Mouse (Mus musculus): ENCODE data around the gene Dnajc14. TPM values are rescaled to one million over a fixed set of nuclear protein-coding genes. Genes with fewer than 3 reads are reported as not detected.
"Not testable (repeated sequence)": the region's sequence is repeated elsewhere in the genome, so short reads cannot be mapped to it uniquely, and the experiment has no call there.

Dnajc14 gene
- polyA plus RNA-seq, 1 experiment = 41.3 TPM

DNA sequence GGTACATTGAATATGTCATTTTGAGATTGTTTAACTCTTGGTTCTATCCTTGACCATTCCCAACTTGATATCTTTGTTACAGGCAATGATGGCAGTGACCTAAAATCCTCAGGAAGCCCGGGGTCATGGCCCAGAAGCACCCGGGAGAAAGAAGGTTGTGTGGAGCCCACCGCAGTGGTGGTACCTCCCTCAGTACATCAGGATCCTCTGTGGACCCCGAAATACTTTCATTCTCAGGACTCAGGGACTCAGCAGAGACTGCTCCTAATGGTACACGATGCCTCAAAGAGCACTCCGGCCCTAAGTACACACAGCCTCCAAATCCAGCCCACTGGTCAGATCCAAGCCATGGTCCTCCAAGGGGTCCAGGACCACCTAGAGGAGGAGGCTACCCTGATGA lies 2.2 kb downstream of the Dnajc14 start:
- no peaks in the 10 kb centered on the region for H3K4me1 ChIP-seq (ENCODE audit: control insufficient read depth, insufficient read depth, low read length)
- H3K9ac ChIP-seq (ENCODE audit: low read depth, poor library complexity, severe bottlenecking) = peak overlapping the region; percentile 80
- TF ChIP-seq POLR2A (IDR thresholded peaks at IDR 0.05; ENCODE audit: insufficient read depth, low read length) (no peak), CTCF (IDR thresholded peaks at IDR 0.05; ENCODE audit: low read depth, low read length) (no peak), EP300 (IDR thresholded peaks at IDR 0.05; ENCODE audit: insufficient read depth, low read depth, low read length) (no peak)
- peak overlapping the region; percentile 83 for H3K4me3 ChIP-seq (ENCODE audit: low read depth, low read length)
- no peaks in the 10 kb centered on the region for H3K27me3 ChIP-seq (ENCODE audit: control insufficient read depth, insufficient read depth, low read length, poor library complexity, severe bottlenecking)
- H3K36me3 ChIP-seq (ENCODE audit: control insufficient read depth, insufficient read depth, low read length, poor library complexity, severe bottlenecking) = no peaks in the 10 kb centered on the region
- no peaks in the 10 kb centered on the region for H3K9me3 ChIP-seq (replicated peaks; ENCODE audit: control insufficient read depth, insufficient read depth, low read length, poor library complexity, severe bottlenecking)
- no peak overlapping the region for H3K27ac ChIP-seq (ENCODE audit: insufficient read depth, low read length)

DNA sequence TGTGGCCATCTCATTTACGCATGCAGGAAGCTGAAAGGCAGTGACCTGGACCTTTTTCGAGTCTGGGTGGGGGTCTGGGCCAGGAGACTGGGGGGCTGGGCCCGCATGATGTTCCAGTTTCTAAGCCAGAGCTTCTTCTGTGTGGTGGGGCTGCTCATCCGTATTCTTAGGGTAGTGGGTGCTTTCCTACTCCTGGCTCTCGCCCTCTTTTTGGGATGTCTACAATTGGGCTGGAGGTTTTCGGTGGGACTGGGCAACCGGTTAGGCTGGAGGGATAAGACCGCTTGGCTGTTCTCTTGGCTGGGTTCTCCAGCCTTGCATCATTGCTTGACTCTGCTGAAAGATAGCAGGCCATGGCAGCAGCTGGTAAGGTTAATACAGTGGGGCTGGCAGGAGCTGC lies 3.2 kb downstream of the Dnajc14 start:
- TF ChIP-seq POLR2A (IDR thresholded peaks at IDR 0.05; ENCODE audit: insufficient read depth, low read length) (no peak), EP300 (IDR thresholded peaks at IDR 0.05; ENCODE audit: insufficient read depth, low read depth, low read length) (no peak), CTCF (IDR thresholded peaks at IDR 0.05; ENCODE audit: low read depth, low read length) (no peak)
- Histone ChIP-seq H3K9ac (ENCODE audit: low read depth, poor library complexity, severe bottlenecking) (no peak overlapping the region), H3K4me3 (ENCODE audit: low read depth, low read length) (no peak overlapping the region), H3K27me3 (ENCODE audit: control insufficient read depth, insufficient read depth, low read length, poor library complexity, severe bottlenecking) (no peaks in the 10 kb centered on the region), H3K36me3 (ENCODE audit: control insufficient read depth, insufficient read depth, low read length, poor library complexity, severe bottlenecking) (no peaks in the 10 kb centered on the region), H3K27ac (ENCODE audit: insufficient read depth, low read length) (no peak overlapping the region), H3K4me1 (ENCODE audit: control insufficient read depth, insufficient read depth, low read length) (no peaks in the 10 kb centered on the region), H3K9me3 (replicated peaks; ENCODE audit: control insufficient read depth, insufficient read depth, low read length, poor library complexity, severe bottlenecking) (no peaks in the 10 kb centered on the region)

DNA sequence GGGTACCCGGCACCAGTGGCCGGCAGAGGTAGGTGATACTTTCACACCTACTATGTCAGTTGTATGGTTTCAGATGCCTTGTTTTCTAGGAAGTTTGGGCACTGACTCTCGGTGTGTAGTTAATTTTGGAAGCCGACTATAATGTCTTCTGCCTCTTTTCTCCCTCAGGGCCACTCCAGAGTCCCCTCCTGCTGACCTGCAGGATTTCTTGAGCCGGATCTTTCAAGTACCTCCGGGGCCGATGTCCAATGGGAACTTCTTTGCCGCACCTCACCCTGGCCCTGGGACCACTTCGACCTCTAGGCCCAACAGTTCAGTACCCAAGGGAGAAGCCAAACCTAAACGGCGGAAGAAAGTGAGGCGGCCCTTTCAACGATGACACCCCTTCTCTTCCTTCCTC lies 13.2 kb downstream of the Dnajc14 start, which contains the start of gene Sarnp:
Gene Sarnp, plus strand, starts transcription at position 301 of the 400 bp plus-strand sequence.
- no peak within 1 kb of the TSS for H3K4me3 ChIP-seq (ENCODE audit: low read depth, low read length)
- peaks cover 49% of the 10 kb centered on the region for H3K36me3 ChIP-seq (ENCODE audit: control insufficient read depth, insufficient read depth, low read length, poor library complexity, severe bottlenecking)
- TF ChIP-seq POLR2A (IDR thresholded peaks at IDR 0.05; ENCODE audit: insufficient read depth, low read length) (no peak), CTCF (IDR thresholded peaks at IDR 0.05; ENCODE audit: low read depth, low read length) (no peak), EP300 (IDR thresholded peaks at IDR 0.05; ENCODE audit: insufficient read depth, low read depth, low read length) (no peak)
- H3K9ac ChIP-seq (ENCODE audit: low read depth, poor library complexity, severe bottlenecking) = no peak within 1 kb of the TSS
- no peaks in the 10 kb centered on the region for H3K27me3 ChIP-seq (ENCODE audit: control insufficient read depth, insufficient read depth, low read length, poor library complexity, severe bottlenecking)
- no peak within 1 kb of the TSS for H3K27ac ChIP-seq (ENCODE audit: insufficient read depth, low read length)
- no peaks in the 10 kb centered on the region for H3K4me1 ChIP-seq (ENCODE audit: control insufficient read depth, insufficient read depth, low read length)
- H3K9me3 ChIP-seq (replicated peaks; ENCODE audit: control insufficient read depth, insufficient read depth, low read length, poor library complexity, severe bottlenecking) = no peaks in the 10 kb centered on the region

GRCm38 (mm10) chr10:128820217-128820616 lies 16.4 kb downstream of the Dnajc14 start:
- no peak overlapping the region for H3K27ac ChIP-seq (ENCODE audit: insufficient read depth, low read length)
- H3K4me3 ChIP-seq (ENCODE audit: low read depth, low read length) = no peak overlapping the region
- no peaks in the 10 kb centered on the region for H3K4me1 ChIP-seq (ENCODE audit: control insufficient read depth, insufficient read depth, low read length)
- no peaks in the 10 kb centered on the region for H3K27me3 ChIP-seq (ENCODE audit: control insufficient read depth, insufficient read depth, low read length, poor library complexity, severe bottlenecking)
- H3K9me3 ChIP-seq (replicated peaks; ENCODE audit: control insufficient read depth, insufficient read depth, low read length, poor library complexity, severe bottlenecking) = no peaks in the 10 kb centered on the region
- peaks cover 41% of the 10 kb centered on the region for H3K36me3 ChIP-seq (ENCODE audit: control insufficient read depth, insufficient read depth, low read length, poor library complexity, severe bottlenecking)
- TF ChIP-seq POLR2A (IDR thresholded peaks at IDR 0.05; ENCODE audit: insufficient read depth, low read length) (no peak), CTCF (IDR thresholded peaks at IDR 0.05; ENCODE audit: low read depth, low read length) (no peak), EP300 (IDR thresholded peaks at IDR 0.05; ENCODE audit: insufficient read depth, low read depth, low read length) (no peak)
- H3K9ac ChIP-seq (ENCODE audit: low read depth, poor library complexity, severe bottlenecking) = 0 out of 2 replicates have a peak overlapping the region, but pooled peaks have one; percentile 65

- no peak for TF ChIP-seq CTCF (IDR thresholded peaks at IDR 0.05; ENCODE audit: low read depth, low read length)
- peak; percentile 63 for TF ChIP-seq POLR2A (IDR thresholded peaks at IDR 0.05; ENCODE audit: insufficient read depth, low read length)
- peak within 1 kb of the TSS; percentile 100 for H3K4me3 ChIP-seq (ENCODE audit: low read depth, low read length)
- H3K27ac ChIP-seq (ENCODE audit: insufficient read depth, low read length) = peak within 1 kb of the TSS; percentile 28; the same call in 1 of the 2 replicates
- peak within 1 kb of the TSS; percentile 98 for H3K9ac ChIP-seq (ENCODE audit: low read depth, poor library complexity, severe bottlenecking)
- no peaks in the 10 kb centered on the region for H3K9me3 ChIP-seq (replicated peaks; ENCODE audit: control insufficient read depth, insufficient read depth, low read length, poor library complexity, severe bottlenecking)
- peaks cover 37% of the 10 kb centered on the region for H3K36me3 ChIP-seq (ENCODE audit: control insufficient read depth, insufficient read depth, low read length, poor library complexity, severe bottlenecking)
- H3K4me1 ChIP-seq (ENCODE audit: control insufficient read depth, insufficient read depth, low read length) = no peaks in the 10 kb centered on the region
- no peaks in the 10 kb centered on the region for H3K27me3 ChIP-seq (ENCODE audit: control insufficient read depth, insufficient read depth, low read length, poor library complexity, severe bottlenecking)
Observed at GRCm38 (mm10) chr10:128821358-128822056, 17.6 kb downstream of the Dnajc14 start, which contains the start of gene Ormdl2. Gene Ormdl2, minus strand, starts transcription at chr10:128821645.

DNA sequence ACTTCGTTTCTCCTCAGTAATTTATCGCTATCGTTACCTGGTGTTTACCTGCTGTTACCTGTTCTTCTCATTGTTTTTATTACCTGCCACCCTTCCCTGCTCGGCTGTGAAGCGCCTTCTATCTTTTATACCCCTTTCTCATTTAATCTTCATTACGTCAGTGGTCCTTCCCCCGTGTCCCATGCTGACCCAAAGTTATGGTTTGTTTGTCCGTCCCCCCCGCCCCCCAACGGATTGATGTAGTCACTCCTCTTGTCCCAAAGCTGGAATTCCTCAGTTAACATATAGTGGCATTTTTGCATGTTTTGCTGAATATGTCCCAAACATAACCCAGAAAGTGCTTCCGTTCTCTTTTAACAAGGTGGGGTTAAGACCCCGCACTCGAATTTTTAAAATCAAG lies 18.3 kb downstream of the Dnajc14 start:
- Histone ChIP-seq H3K27me3 (ENCODE audit: control insufficient read depth, insufficient read depth, low read length, poor library complexity, severe bottlenecking) (no peaks in the 10 kb centered on the region), H3K4me1 (ENCODE audit: control insufficient read depth, insufficient read depth, low read length) (no peaks in the 10 kb centered on the region), H3K9me3 (replicated peaks; ENCODE audit: control insufficient read depth, insufficient read depth, low read length, poor library complexity, severe bottlenecking) (no peaks in the 10 kb centered on the region), H3K4me3 (ENCODE audit: low read depth, low read length) (peak overlapping the region; percentile 100), H3K36me3 (ENCODE audit: control insufficient read depth, insufficient read depth, low read length, poor library complexity, severe bottlenecking) (peaks cover 31% of the 10 kb centered on the region), H3K27ac (ENCODE audit: insufficient read depth, low read length) (peak overlapping the region; percentile 28; the same call in 1 of the 2 replicates), H3K9ac (ENCODE audit: low read depth, poor library complexity, severe bottlenecking) (peak overlapping the region; percentile 98)
- TF ChIP-seq POLR2A (IDR thresholded peaks at IDR 0.05; ENCODE audit: insufficient read depth, low read length) (no peak), EP300 (IDR thresholded peaks at IDR 0.05; ENCODE audit: insufficient read depth, low read depth, low read length) (no peak), CTCF (IDR thresholded peaks at IDR 0.05; ENCODE audit: low read depth, low read length) (no peak)

DNA sequence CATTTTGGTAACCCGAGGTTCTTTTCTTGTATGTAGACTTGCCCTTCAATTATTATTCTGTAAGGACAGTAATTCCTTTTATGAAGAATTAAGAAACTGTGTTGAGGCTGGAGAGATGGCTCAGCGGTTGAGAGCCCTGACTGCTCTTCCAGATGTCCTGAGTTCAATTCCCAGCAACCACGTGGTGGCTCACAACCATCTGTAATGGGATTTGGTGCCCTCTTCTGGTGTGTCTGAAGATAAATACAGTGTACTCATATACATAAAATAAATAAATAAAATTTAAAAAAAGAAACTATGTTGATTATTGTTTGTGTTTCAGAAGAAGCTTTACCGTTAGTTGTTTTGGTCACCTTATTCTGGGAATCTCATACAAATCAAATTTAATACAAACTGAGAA lies 19.2 kb downstream of the Dnajc14 start:
- H3K36me3 ChIP-seq (ENCODE audit: control insufficient read depth, insufficient read depth, low read length, poor library complexity, severe bottlenecking) = peaks cover 27% of the 10 kb centered on the region
- H3K9ac ChIP-seq (ENCODE audit: low read depth, poor library complexity, severe bottlenecking) = peak overlapping the region; percentile 98

More for the DNA sequence above, 19.2 kb downstream of the Dnajc14 start:
- peak overlapping the region; percentile 28; the same call in 1 of the 2 replicates for H3K27ac ChIP-seq (ENCODE audit: insufficient read depth, low read length)
- H3K27me3 ChIP-seq (ENCODE audit: control insufficient read depth, insufficient read depth, low read length, poor library complexity, severe bottlenecking); H3K9me3 ChIP-seq (replicated peaks; ENCODE audit: control insufficient read depth, insufficient read depth, low read length, poor library complexity, severe bottlenecking); H3K4me1 ChIP-seq (ENCODE audit: control insufficient read depth, insufficient read depth, low read length): not testable (repeated sequence)
- peak overlapping the region; percentile 100 for H3K4me3 ChIP-seq (ENCODE audit: low read depth, low read length)
